Mouse (Mus musculus) thymus, postnatal 14 days (tissue): Measurements from ENCODE around the gene Pgr.

ENCODE experiments used
- DNase-seq: peaks from one replicate; pipeline ENCODE4 v3.0.0; 2021

Gene Pgr

DNA sequence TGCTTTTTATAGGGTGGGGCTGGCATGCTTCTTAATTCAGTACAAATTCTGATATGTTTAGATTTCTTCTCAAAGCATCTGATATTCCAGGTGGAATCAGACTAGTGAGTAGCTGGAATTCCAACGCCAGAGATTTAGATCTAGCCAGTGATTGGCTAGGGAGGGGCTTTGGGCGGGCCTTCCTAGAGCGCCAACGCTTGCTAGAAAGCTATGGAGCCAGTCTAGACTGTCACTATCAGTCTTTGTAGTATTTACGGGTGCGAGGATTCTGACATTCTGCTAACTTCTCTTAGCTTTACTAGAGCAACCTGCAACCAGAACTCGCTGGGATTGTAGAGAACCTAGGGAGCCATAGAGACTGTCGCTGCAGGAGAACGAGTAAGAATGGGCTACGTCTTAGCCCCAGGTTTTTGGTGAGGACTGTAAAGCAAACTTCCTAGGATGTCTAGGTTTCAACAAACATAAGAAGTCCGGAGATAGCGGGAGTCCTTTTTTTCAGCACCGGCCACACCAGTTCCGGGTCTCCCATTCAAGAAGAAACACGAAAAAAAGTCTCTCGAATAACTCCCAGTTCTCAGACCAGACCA lies at the start of gene Pgr:
TSS of gene Pgr (plus strand) at position 218 of the 587 bp plus-strand sequence.
- DNase-seq = no peak

DNA sequence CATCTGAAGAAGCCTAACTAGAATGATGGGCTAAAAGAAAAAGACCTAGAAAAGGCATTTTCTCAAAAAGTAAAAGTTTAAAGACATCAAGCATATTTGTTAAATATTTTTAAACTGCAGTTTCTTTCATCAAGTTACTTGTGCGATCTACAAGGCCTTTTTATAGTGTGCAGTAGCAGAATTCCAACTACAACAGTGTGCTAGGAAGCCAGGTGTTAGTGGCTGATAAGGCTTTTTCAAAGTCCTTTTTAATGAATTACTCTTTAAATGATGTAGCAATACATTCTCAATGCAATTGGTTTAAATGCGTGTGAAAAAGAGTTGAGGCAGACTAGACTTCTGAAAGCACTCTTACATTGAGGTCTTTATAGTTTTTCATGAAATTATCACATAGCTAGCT lies 42.2 kb upstream of the Pgr start:
- no peak for DNase-seq

GRCm38 (mm10) chr9:8868511-8868910 lies 31.1 kb upstream of the Pgr start:
- DNase-seq = no peak

DNA sequence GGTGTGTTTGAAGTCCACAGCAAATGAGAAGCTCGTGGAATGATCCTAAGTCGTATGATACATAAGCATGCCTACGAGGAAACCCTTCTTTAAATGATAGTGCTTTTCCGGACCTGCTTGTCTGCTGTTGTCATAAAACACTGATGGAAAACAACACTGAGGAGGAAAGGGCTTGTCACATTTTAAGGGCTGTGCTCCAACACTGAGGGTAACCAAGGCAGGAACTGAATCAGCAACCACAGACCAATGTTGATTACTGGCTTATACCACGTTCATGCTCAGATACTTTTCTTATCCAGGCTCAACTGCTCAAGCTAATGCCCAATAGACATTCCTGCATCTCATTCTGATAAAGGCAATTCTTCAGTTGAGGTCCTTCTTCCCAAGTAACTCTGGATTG lies 4.4 kb upstream of the Pgr start:
- DNase-seq = no peak

DNA sequence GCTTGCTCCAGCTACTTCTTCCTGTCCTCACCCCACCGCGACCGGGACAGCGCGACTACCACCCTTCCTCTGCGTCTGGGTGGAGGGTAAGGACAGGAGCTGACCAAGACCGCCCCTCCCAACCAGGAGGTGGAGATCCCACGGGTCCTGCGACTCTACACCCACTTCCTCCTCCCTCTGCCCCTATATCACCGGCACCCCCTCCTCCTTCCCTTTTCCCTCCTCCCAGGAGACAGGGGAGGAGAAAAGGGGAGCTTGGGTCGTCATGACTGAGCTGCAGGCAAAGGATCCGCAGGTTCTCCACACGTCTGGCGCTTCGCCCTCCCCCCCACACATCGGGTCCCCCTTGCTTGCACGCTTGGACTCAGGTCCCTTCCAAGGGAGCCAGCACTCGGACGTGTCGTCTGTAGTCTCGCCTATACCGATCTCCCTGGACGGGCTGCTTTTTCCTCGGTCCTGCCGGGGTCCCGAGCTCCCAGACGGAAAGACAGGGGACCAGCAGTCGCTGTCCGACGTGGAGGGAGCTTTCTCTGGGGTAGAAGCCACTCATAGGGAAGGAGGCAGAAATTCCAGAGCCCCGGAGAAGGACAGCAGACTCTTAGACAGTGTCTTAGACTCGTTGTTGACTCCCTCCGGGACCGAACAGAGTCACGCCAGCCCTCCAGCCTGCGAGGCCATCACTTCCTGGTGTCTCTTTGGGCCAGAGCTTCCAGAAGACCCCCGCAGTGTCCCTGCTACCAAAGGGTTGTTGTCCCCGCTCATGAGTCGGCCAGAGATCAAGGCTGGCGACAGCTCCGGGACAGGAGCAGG lies 775 bp downstream of the Pgr start:
- no peak for DNase-seq

DNA sequence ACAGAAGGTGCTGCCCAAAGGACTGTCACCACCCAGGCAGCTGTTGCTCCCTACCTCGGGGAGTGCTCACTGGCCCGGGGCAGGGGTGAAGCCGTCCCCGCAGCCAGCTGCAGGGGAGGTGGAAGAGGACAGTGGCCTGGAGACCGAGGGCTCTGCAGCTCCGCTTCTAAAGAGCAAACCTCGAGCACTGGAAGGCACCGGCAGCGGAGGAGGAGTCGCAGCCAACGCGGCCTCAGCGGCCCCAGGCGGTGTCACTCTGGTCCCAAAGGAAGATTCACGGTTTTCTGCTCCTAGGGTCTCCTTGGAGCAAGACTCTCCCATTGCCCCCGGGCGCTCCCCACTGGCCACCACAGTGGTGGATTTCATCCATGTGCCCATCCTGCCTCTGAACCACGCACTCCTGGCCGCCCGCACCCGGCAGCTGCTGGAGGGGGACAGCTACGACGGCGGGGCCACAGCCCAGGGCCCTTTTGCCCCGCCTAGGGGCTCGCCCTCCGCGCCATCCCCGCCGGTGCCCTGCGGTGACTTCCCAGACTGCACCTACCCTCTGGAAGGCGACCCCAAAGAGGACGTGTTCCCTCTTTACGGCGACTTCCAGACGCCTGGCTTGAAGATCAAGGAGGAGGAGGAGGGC lies 1.5 kb downstream of the Pgr start:
- DNase-seq = no peak

GRCm38 (mm10) chr9:8901647-8902131 lies 2.1 kb downstream of the Pgr start:
- DNase-seq = no peak

- no peak for DNase-seq
These were observed 2.6 kb downstream of the Pgr start for GRCm38 (mm10) chr9:8902277-8902676.

GRCm38 (mm10) chr9:8927561-8927960 lies 27.9 kb downstream of the Pgr start:
- DNase-seq = no peak

DNA sequence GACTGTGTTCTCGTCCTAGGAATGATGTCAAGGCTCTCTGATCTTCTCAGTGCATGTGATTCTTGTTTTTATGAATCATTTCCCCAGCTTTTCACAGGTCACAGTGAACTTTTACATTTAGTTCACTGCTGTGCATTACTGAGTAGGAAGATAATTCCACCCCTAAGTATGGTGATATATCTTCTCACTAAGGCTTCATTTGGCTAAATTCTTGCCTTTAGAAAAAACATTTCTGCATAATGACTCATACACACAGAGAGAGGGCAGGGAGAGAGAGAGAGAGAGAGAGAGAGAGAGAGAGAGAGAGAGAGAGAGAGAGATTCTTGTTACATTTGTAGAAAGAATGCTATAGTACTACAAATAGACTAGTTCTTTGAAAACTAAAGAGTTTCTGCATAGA lies 38.1 kb downstream of the Pgr start:
- DNase-seq = no peak

DNA sequence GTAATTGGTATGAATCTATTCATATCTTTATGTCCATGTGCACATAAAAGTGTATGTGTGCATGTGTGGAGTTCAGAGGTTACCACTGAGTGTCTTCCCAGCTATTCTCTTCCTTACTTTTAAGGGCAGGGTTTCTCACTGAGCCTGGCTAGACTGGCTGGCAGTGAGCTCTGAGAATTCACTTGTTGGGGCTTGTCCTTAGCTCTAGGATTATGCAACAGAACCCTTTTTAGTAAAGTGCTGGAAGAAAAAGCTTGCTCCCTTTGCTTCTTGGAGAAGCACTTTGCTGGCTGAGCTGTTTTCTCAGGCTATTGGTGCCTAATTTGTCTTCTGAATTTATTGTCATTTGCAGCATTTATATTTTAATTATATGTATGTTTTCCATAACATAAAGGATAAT lies 53.7 kb downstream of the Pgr start:
- DNase-seq = no peak

GRCm38 (mm10) chr9:8964512-8965133 lies 65.0 kb downstream of the Pgr start:
- DNase-seq = no peak

- DNase-seq = no peak
These were observed 70.6 kb downstream of the Pgr start for GRCm38 (mm10) chr9:8970240-8970639.

DNA sequence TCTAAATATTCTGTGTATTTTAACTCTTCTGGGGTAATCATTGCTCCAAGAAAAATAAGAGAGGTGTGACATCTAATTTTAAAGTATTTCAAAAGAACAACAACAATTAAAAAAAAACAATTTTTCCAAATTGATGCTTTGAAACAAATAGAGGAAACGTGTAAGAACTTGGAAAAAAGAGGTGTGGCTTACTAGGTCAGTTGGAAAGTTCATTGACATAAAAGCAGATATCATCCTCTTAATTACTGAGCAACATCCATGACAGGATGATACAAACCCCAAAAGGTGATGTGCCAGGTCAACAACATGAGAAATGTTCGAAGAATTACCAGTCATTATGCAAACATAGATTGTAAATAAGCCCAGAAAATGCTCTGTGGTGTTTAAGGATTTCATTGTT lies 71.9 kb downstream of the Pgr start, which contains the start of gene Gm16485:
TSS of gene Gm16485 (plus strand) at position 301 of the 400 bp plus-strand sequence.
- DNase-seq = no peak

GRCm38 (mm10) chr9:8977775-8978174 lies 78.1 kb downstream of the Pgr start:
- DNase-seq = no peak

GRCm38 (mm10) chr9:8982315-8982714 lies 82.7 kb downstream of the Pgr start:
- DNase-seq = no peak

DNA sequence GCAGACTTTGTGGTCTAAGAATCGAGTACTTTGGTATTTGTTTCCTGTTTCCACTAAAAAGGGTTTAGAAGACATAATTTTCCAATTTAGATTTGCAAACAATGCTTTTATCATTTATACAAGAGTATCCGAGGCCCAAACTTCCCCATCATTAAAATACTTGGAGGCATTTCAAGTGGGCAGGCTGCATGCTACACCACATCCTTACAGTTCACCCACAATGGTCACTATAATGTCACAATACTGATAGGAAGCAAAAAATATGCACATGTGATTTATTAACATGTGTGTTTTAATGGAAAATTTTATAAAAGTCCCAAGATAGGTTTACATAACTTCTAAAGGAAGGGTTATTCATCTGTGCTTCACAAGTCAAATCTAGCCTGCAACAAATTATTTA lies 96.9 kb downstream of the Pgr start:
- no peak for DNase-seq

DNA sequence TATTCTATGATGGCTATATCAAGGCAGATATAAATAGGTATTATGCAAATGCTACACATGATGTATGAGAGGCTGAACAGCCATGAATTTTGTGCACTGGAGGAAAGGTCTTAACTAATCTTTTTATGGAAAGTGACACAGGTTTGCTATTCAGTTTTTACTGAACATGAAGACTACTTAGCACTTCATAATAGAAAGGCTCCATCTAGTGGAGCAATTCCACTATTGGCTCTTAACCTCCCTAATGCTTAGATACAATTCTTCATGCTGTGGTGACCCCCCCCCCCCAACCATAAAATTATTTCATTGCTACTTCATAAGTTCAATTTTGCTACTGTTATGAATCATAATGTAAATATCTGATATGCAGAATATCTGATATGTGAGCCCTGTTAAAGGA lies 101.5 kb downstream of the Pgr start:
- DNase-seq = no peak

GRCm38 (mm10) chr9:9015108-9015507 lies 115.5 kb downstream of the Pgr start:
- no peak for DNase-seq
